Mouse (Mus musculus): ENCODE data around the gene Nup93.

DNA sequence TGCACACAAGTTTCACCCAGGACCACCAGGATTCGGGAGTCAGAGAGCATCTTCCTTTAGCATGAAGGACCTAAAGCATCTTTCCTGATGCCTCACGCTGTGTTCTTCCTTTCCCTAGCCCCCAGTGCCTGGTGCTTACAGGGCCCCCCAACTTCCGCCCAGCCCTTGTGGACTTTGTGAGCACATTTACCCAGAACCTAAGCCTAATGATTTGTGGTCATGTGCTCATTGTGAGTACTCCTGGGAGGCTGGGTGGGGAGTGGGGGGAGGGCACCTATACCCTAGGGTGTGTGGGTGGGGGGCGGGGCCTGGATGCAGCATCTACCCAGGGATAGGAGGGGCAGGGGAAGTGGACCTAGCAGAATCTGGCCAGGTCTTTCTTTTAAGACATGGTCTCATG, 131.3 kb downstream of the Nup93 start:
- no peak for TF ChIP-seq POLR2A (IDR thresholded peaks at IDR 0.05; ENCODE audit: borderline replicate concordance, low read depth, low read length)
- no peak for TF ChIP-seq CTCF (IDR thresholded peaks at IDR 0.05; ENCODE audit: low read depth, low read length)
